Mouse (Mus musculus): ENCODE measurements at regions not wholly inside any gene's neighbourhood (a gene's known extent, or its start where the extent isn't known, plus 50 kb on each side); places are given as distances from the start of the nearest gene placed in this dataset.

DNA sequence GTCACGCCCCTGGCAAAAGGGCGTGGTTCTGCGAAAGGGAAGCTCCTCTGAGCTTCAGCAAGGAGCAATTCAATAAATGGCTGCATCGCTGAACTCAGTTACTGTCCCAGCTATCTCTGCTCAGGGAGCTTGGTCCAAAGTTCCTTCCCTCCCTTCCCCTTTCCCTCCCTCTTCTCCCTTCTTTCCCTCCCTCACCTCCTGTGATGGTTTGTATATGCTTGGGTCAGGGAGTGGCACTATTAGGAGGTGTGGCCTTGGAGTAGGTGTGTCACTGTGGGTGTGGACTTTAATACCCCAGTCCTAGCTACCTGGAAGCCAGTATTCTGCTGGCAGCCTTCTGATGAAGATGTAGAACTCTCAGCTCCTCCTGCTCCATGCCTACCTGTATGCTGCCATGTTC is 120.5 kb downstream of the Erv3 start:
- DNase-seq (ENCODE audit: extremely low spot score, low spot score) = no peak

DNA sequence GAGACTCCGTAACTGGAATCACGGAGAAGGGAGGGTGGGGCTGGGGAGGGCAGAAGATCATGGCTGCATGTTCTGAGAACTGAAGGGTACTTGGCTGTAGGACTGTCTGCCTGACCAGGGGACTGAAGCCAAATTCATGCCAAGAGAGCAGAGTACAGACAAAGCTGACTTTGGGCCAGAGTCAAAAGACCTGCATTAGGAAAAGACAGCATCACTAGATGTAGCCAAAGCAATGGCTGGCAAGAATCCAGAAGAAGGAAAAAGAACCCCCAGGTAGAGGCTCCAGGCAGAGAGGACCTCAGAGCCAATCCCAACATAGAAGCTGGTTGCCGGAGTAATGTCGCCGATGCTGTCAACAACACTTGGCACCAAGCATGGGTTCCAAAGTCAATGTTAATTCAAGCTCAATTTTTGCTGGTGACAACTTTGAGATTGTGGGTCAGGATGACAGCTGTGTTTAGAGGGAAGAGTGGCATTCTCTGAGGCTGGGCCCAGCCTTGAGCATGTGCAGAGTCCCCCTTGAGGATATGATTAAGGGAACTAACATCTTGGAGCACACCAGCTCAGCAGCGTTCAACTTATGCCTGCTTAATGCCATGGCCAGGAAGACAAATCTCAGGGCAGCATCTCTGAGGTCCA is 124.7 kb downstream of the Erv3 start:
- DNase-seq (ENCODE audit: extremely low spot score, low spot score) = no peak

DNA sequence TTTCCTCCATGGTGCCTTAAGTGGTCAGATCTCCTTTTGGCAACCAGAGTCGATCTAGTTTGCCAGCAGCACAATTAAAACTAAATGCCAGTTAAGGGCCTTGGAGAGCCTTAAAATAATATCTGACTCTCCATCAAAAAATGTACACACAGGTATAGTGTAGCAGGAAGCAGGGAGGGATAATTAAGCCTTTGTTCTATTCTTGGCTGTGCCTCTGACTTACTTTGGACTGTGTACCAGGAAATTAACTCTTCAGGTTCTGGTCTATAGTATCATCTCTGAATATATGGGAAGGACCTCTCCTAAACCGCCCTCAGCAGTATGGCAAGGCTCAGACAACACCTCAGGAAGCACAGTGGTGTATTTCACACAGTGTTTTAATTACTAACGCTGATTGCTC is 133.0 kb downstream of the Erv3 start:
- DNase-seq (ENCODE audit: extremely low spot score, low spot score) = no peak

DNA sequence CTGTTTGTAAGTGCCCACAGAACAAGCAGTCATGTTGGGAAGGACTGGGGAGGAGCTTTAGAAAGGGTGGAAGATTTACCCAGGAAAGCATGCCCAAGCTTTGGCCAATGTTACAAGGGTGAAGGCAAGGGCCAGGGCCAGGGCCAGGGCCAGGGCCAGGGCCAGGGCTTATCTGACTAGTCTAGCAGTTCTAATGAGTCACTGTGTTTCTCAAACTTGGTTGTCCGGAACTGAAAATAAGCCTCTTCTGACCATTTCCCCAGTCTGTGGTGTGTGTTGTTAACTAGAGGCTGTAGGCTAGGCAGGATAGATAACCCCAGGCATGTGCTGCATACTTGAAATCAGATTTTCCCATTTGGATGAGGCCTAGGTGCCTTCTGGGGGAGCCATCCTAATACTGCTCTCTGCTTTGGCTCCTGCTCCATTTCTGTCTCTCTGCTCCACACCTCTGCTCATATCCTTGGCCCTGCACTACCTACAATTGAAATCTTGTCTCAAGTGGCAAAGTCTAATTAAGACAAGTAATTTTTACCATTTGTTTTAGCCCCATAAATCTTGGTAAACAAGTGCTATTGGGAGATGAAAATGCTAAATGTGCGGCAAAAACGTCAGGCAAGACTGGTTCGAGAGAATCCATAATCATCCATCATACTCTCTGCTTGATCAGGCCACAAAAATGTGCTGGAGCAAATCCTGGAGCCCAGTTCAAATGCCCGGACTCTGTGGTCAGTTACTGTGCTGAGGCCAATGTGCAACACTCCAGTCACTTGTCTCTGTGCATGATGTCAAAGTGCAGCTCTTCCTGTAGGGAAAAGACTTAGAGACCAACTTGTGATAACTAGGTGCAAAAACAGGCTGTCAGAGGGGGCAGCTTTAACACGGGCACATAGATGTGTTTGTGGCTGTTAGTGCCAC is 137.7 kb downstream of the Erv3 start:
- DNase-seq (ENCODE audit: extremely low spot score, low spot score) = no peak

DNA sequence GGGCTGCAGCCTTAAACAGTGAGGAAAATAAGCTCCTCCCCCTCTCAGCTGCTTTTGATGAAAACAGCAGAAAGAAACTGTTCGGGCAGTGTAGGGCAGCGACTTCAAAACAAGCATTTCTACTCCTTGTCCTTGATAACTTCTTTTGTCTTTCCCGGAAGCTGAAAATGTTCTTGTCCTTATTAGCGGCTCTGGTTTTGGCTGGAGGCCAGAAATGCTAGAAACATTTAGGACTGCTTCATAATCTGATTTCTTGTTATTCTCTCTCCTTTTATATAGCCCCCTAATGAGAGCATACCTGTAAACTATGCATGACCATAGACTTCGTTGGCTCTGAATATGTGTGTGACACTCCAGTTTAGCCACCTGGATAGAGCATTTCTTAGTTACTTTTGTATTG is 142.0 kb downstream of the Erv3 start:
- no peak for DNase-seq (ENCODE audit: extremely low spot score, low spot score)

DNA sequence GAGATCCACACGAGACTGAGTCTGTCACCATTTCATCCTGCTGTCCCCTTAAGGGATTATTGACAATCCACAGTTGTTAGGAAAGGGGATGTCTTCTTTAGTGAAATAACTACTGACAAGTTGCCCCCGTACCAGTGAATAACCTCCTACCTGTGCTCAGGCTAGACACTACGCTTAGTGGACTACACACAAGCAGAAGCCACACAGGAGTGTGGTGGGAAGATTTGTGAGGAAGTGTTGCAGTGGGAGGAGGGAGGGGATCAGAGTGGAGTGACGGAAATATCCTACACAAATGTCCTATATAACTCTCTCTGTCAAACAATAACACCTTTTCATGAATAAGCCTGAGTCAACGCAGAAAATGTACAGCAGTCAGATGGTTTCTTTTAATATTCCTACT is 142.7 kb downstream of the Erv3 start:
- no peak for DNase-seq (ENCODE audit: extremely low spot score, low spot score)

DNA sequence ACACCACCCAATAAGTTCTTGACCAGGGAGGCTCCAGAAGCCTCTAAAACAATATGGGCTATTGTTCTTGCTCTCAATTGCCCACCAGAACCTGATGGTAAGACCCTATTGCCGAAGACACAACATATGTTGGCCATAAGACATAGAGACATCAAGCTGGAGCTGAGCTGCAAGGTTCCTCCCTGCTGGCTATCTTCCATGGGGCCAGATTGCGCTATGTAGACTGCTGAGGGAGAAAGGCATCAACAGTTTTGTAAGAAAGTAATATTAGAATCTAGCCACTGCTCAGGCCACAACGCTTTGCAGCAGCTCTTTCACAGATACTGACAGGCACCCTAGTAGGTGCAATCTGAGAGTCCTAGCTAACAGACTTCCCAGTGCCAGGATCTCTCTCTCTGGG is 144.2 kb downstream of the Erv3 start:
- DNase-seq (ENCODE audit: extremely low spot score, low spot score) = no peak

DNA sequence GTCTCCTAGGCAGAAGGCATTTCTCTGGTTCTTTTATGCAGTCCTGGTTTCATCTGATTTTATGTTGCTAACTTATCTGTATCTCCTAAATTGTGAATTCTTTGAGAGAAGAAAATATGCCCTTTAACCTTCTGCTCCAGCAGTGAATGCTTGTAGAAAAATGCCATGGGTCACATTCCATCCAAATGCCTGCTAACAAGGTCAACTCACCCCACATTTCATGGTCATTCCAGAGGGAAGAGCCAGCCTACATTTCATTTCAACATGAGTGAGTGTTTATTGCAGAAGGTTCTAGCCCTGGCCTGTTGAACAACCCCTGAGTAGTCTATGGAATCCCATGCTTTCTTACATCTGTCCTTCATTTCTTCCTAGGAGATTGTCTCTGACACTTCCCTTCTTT is 147.7 kb downstream of the Erv3 start:
- DNase-seq (ENCODE audit: extremely low spot score, low spot score) = no peak

DNA sequence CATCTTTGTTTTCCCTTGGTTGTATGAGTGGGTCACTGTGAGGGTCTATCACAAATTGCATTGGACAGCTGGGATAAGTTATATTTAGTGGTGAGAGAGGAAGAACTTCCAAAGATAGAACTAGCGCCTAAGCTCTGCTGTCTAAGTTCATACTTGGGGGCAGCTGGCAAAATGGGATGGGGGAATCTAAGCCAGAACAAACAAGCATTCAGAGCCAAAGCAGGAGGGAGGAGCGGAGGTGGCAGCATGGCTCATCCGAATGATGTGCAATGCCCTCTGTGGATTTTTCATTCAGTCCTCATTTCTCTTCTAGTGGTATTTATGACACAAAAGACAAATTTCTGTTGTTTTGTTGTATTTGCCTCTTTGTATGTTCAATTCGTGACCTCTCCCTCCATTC is 144.5 kb upstream of the Adra1d start:
- no peak for DNase-seq (ENCODE audit: extremely low spot score, low spot score)

DNA sequence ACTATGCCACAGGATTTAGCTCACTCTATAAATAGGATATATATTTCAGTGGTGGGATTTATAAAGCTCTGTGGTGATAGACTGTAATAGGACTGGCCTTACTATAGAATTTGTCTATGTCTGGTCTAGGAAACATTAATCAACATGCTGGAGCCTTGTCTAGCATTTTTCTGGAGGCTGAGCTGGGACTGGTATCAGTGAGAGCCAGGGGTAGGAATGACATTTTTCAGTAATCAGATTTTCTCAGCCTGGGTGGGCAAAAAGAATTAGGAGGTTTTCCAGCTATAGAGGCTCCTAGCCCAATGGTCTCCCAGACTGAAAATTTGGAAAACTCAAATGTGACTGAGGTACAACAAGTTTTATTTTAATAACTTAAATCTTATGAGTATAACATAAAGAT is 142.3 kb upstream of the Adra1d start:
- no peak for DNase-seq (ENCODE audit: extremely low spot score, low spot score)

DNA sequence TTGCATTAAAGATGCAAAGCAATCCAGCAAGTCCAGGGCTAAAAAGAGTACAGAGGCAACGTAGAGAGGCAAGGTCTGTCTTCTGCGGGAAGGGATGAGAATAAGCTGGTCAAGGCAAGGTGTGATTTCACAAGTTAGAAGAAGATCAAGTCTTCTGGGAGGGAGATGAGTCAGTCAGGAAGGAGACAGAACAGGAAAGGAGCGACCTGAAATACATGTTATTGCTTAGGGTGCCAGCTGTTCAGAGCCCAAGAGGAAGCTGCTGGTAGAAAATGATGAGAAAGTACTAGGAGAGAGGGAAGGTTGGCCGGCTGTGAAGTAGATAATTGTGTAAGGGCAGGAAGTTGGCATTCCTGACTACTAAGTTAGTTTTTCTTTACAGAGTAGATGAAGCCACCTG is 140.1 kb upstream of the Adra1d start:
- no peak for DNase-seq (ENCODE audit: extremely low spot score, low spot score)

DNA sequence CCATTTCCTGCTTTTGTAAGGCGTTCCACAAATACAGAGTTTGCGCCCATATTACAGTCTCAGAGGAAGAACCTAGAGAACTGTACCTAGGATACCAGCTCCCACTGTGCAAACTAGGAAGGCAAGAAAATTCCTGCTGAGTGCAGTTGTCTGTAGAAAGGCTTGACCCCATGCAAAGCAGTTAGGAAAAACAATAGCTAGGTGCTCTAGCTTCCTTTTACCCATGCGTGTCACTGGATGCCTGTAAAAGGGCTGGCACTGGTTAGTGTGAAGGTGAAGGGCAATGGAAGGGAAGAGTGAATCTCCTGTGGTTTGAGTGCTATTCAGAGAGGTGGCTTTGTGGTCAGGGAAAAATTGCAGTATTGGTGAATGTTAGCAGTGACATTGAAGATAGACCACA is 137.7 kb upstream of the Adra1d start:
- DNase-seq (ENCODE audit: extremely low spot score, low spot score) = no peak

DNA sequence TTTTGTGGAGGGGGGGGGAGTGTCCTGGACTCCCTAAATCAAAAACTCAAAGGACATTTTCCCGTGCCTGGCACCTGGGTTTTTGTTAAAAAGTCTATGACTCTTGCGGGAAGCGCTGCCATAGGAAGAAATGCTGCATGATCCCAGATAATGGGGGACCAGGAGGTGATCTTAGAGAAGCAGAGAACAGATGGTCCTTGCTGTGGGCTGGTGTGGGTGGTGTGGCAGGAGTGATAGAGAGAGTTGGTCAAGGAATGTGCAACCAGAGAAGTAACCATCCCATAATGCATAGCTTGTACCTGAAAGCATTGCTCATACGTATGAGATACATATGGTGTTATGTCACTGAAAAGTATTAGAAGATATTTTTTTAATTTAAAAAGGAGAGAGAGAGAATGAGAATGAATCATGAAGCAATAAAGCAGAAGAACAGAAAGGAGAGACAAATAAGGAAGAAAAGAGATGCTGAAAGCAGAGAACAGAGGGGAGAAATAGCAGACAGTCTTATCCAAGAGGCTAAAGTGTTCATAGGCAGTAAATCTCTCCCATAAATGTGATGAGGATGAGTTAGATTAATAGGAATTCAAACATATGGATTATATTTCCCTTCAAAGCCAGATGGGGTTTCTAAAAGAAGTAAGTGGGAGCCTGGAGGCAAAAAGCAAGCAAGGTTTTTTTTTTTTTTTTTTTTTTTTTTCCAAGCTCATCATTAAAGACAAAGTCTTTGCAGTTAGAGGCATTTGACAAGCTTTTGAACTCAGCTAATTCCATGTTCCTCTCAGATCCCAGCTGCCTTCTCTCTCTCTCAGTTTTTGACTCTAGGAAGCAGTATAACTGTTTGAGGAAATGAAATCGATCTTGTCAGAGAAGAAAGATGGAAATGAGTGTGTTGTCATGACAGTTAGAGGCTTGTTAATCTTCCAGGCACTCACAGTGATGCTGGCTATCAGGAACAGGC is 136.2 kb upstream of the Adra1d start:
- DNase-seq (ENCODE audit: extremely low spot score, low spot score) = no peak

DNA sequence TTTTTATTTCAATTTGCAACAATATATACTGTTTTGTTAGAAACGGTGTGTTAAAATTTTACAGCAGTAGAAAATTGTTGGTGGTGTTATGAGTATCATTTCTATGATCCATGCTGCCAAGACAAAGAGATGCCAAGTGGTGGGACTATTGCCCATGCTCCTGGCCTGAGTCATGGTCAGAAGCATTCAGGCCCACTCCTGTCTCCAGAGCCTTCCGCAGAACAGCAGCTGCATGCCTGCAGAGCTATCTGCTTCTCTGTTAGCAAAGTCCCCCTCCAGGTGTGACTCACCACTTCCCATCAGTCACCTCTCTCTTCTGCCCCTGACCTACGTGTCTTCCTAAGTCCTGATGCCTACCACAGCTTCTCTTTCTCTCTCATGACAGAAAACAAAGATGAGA is 134.2 kb upstream of the Adra1d start:
- DNase-seq (ENCODE audit: extremely low spot score, low spot score) = no peak

DNA sequence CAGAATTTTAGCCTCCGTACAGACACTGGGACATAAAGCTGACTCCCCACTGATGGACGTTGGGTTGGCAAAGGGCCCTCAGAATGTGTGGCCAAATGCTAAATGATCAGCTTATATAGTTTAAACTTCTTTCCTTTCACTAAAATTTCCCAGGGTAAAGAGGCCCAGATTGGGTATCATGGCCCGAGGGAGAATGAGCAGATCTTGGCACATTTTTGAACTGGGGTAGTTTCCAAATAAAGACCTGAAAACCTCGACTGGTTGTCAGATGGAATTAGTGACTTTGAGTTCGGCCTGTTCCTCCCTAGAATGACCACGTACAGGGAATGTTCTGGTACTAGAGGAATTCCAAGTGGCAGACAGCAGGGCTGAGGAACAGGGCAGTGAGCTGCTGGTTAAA is 127.9 kb upstream of the Adra1d start:
- no peak for DNase-seq (ENCODE audit: extremely low spot score, low spot score)

DNA sequence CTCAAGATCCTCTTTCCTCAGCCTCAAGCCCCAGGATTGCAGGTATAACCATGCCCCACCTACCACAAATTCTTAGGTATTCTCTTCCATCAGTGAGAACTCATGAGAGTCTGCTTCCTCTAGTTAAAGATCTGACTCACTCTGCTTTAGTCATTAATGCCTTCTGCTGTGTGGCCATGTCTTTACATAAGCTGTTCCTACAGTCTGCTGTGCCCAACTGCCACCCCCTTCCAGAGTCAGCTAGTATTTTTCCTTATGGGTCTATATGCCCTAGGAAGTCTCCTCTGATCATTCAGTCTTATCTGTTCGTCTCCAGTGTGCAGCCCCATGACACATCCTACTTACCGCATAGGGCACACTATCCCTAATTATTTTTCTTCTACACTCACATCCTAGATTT is 126.2 kb upstream of the Adra1d start:
- DNase-seq (ENCODE audit: extremely low spot score, low spot score) = no peak

DNA sequence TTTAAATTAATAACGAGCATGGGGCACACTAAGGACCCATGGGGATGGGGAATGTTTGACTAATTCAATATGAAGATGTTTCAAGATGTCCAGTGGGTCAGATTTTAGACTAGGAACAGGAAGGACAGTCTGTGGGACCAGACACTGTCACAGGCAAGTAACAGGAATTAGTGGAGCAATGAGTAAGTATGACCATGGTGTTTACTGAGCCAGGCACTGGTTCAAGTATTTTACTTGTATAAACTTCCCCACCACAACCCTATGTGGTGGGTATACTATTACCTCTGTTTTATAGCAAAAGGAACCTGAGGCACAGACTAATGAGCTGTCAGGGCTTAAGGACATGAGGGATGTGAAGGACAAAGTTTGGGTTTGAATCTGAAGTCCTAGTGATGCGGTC is 125.4 kb upstream of the Adra1d start:
- DNase-seq (ENCODE audit: extremely low spot score, low spot score) = no peak

DNA sequence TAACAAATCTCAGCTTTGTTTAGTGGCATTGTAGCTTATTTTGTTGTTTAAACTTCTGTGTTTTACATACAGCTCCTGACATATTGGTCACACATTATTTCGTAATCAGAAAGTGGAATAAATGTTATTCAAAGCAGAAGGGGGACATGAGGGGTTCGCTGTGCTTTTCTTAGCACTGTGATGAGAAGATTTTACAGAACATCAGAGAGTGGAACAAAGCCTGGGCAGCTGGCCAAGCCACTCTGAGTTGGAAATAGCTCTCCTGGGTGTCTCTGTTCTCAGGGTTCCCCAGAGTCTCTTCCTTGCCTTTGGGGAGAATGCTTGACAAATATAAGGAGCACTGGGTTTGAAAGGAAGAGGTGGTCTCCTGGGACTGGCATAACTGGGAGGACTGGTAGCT is 124.7 kb upstream of the Adra1d start:
- DNase-seq (ENCODE audit: extremely low spot score, low spot score) = no peak

DNA sequence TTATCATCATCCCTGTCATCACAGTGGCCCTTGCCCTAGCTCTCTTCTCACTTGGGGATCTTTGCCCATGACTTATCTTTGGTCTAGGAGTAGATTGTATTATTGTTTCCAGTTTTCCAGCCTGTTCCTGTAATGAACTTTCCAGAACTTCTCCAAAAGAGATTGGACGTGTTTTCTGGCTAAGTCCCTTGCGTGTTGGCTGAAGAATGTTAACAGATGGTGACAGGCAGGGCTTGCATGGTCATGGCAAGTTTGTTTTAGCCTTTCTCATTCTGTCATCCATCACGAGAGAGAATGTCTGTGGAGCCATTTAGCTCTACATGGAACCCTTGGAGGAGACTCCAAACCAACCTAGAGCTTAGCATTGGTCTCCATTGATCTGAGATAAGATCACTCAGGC is 123.2 kb upstream of the Adra1d start:
- no peak for DNase-seq (ENCODE audit: extremely low spot score, low spot score)

DNA sequence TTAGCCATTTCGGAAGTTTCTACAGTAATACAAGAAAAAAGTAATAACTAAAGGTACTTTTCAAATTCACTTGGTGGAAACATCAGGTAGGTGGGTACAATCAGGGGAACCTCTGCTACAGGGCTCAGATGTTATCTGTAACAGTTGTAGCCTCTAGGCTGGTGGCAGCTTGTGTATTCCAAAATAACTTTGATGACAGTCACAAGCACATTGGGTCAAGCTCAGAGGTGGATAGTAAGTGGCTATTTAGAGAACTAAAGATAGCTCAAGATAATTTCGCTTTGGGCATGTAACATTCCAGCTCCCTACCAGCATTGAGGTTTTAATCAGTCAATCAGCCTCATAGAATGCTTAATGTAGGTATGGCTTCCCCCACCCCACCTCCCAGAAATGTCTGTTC is 121.7 kb upstream of the Adra1d start:
- no peak for DNase-seq (ENCODE audit: extremely low spot score, low spot score)

DNA sequence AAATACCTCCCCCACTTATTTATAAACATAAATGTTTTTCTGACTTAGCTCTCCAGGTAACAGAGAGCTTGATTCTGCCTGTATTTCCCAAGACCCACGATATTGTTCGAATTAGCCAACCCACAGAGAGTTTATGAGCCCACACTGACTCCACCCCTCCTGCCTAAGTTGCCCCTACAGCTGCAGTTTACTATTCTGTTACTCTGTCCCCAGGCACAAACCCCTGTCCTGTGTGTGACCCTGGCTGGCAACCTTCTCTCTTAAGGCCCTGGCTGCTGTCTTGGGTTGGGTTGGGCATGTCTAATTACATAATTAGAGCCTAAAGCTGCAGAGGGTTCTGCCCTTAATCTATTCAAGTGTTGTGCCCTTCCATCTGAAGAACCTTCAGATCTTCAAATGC is 116.4 kb upstream of the Adra1d start:
- DNase-seq (ENCODE audit: extremely low spot score, low spot score) = no peak

DNA sequence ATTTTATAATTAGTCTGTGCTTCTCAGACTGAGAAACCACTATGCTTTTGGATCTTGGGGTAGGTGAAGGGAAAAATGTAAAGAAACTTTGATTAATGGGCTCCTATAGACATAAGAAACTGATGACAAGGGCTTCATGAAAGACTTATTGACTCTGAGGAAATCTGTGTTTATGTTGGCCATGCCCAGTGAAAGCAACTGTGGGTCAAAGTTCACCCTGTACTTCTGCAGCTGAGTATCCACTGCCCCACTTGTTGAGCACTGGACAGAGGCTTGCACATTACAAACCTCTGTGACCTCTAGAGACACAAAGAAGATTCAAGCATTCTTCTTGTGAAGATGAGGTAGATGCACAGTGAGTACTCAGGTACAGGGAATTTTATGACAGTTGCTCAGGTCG is 114.7 kb upstream of the Adra1d start:
- DNase-seq (ENCODE audit: extremely low spot score, low spot score) = no peak
